Mouse (Mus musculus) gastrocnemius, postnatal 36 days (tissue): ENCODE data around the gene Abhd5. TPM values are rescaled to one million over a fixed set of nuclear protein-coding genes. Genes with fewer than 3 reads are reported as not detected.

Source experiments
- DNase-seq, 2 experiments: peaks; one replicate each; pipeline ENCODE4 v3.0.0; 2022
- intact Hi-C: fragments of 180-260 bp; cut with DNase I; formaldehyde crosslinking; loops from one replicate; pipeline ENCODE4 v1.15.1; 2025
- total RNA-seq, 2 experiments: library from RNA; stranded (reverse); gene quantifications; 2 replicates each; pipeline ENCODE4 v1.2.3; 2021

Abhd5 gene
- total RNA-seq, 2 experiments from 2014 or later, result 36.7 to 37.2 TPM

DNA sequence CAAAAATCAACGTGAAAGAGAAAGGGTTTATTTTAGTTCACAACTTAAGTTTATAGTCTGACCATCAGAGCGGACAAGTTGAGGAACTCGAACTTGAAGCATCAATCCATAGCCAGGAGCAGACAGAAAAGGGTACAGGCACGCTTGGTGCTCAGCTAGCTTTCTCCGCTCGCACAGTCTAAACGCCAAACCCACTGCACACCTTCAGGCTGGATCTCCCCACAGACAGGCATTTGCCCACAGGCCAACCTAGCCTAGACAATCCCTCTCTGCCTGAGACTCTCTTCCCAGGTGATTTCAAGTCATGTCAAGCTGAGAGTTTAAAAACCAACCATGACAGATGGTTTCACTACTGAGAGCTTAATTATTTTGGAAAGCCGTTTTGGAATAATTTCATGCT, 6.8 kb upstream of the Abhd5 start:
- intact Hi-C loops, result no loop called here
- no peak for DNase-seq

DNA sequence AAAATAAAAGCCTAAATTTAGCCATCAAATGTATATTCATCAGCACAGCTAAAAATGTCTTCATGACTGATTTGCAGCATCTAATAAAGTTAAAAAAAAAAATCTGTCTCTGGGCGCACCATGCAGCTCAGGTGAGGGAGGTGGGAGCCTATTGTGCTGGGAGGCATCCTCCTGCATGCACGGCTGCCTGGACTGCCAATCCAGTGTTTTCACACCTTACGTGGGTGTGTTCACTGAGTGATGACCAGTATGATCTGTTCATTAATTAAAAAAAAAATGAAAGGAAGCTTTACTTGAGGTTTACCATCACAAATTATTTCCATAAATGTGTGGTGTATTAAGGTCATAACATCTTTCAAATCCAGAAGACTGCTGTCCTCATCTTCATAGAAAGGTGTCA, 6.1 kb upstream of the Abhd5 start:
- intact Hi-C loops, result no loop called here
- no peak for DNase-seq

DNA sequence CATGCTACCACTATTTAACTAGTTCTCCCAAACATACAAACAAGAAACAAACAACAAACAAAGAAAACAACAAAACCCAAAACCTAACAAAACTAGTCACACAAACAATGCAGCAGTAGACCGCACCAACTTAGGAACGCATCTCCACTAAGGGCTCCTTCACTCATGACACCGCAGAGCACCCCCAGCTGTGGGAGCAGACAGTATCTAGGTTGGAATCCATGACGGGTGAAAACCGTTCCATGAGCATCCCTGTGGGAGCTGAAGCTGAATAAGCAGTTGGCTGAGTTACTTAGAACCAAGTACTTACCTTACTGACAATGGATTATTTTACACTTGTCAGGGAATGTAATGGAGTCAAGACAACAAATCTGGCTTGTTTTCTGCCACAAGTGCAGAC, 5.3 kb upstream of the Abhd5 start:
- no peak for DNase-seq
- intact Hi-C loops, result no loop called here

DNA sequence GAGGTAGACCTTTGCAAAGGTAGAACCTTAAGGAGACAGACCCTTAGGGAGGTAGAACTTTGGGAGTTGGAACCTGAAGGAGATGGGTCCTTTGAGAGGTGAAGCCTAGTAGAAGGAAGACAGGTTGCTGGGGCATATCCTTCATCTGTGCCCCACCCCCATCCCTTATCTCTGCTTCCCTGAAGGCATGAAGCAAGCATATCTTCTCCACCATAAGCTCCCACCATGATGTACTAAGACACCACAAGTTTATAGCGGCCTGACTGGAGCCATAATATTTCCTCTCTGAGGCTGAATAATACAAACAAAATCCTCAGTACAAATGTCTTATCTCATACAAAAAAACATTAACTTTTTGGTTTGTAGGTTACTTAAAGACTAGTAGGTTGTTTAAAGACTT, 3.5 kb upstream of the Abhd5 start:
- DNase-seq, result no peak
- intact Hi-C loops, result no loop called here

DNA sequence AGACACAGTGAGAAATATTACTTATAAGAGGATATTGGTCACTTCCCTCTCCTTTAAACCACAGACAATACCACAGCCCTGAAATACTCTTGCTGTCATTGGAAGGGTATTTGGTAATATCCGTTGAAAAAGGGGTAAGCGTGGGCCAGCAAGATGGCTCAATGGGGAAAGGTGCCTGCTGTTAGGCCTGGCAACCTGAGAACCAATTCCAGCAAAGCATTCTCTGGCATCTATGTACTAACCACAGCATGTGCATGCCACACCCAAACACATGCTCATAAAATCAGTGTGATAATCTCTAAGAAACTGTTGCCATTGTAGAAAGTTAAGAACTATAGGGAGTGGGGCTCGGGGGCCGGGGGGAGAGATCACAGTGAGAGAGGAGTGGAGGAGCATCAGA, 2.1 kb upstream of the Abhd5 start:
- no peak for DNase-seq

GRCm38 (mm10) chr9:122350396-122351130, 845 bp upstream of the Abhd5 start:
- DNase-seq, result no peak
- intact Hi-C loops, result no loop called here

More for the DNA sequence above, 2.1 kb upstream of the Abhd5 start:
- intact Hi-C loops, result no loop called here

DNA sequence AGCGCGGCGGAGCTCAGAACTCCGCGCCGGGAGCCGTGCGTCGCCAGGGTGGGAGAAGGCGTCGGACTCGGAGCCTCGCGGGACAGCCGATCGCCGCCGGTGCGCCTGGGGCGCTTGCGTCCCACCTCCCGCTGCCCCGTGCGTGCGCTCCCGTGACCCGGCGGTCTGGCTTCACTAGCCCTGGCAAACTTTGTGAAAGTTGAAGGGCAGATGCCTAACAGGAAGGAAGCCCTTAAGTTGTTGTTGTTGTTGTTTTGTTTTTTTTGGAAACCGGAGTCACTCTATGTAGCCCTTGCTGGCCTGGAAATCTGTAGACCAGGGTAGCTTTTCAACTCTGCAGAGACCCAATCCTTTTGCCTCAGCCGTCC, 601 bp downstream of the Abhd5 start:
- no peak for DNase-seq
- intact Hi-C loops, result no loop called here

- intact Hi-C loops, result no loop called here
- DNase-seq, result no peak
Observed at GRCm38 (mm10) chr9:122352911-122353310, 1.5 kb downstream of the Abhd5 start.

DNA sequence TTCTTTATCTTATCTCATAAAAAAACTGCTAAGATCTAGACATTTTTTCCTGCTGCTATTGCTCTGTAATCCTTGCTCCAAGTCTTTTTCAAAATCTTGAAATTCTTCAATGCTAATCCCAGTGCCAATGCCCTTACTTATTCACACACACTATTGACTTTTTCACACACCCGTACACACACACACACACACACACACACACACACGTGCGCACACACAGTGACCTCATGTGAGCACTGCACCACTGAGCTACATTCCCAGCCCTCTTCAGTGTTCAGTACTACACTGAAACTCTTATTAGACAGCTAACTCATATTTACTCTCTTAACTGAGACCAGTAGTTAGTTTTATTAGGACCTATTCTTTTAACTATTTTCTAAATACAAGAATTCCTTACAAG, 2.8 kb downstream of the Abhd5 start:
- no peak for DNase-seq
- intact Hi-C loops, result no loop called here

- no peak for DNase-seq
- intact Hi-C loops, result no loop called here
Observed at GRCm38 (mm10) chr9:122357073-122357472, 5.7 kb downstream of the Abhd5 start.

DNA sequence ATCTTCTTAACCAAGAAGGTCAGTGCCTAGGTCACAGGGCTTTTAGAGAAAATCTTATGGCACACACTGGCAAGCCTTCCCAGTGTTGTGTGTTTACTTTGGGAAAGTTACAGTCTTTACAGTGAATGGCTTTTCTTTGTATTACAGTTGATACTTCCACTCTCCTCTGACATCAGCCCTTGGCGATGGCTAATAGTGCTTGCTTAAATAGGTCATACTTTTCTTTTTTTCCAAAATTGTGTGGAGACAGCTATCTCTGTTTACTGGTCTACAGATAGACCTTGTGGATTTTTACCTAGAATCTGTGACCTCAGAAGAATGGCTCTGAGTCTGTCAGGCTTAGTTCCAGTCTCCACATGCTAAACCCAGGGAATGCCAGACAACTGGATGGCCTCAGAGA, 6.2 kb downstream of the Abhd5 start:
- DNase-seq, result no peak
- intact Hi-C loops, result no loop called here

- intact Hi-C loops, result no loop called here
Observed at GRCm38 (mm10) chr9:122364171-122364570, 12.8 kb downstream of the Abhd5 start.

DNA sequence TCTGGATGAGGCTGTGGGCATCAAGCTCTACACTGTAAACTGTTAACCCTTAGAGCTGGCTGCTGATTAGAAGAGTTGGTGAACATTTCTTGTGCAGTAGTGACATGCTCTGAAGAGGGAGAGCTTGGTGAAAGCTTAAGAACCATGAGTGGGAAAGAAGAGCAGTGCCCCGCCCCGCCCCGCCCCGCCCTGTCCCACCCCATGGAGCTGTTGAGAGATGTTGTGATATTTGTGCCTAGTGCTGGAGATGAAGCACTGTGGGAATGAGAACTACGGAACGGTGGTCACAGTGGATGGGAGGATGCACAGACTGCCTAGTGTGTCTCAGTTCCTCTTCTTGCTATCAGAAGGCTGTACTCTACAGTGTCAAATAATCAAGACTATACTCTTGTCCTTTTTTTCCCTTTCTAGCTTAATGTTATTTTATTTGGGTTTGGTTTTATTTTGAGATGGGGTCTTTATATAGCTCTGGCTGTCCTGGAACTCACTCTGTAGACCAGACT, 18.9 kb downstream of the Abhd5 start:
- intact Hi-C loops, result no loop called here

More at GRCm38 (mm10) chr9:122364171-122364570, 12.8 kb downstream of the Abhd5 start:
- no peak for DNase-seq

DNA sequence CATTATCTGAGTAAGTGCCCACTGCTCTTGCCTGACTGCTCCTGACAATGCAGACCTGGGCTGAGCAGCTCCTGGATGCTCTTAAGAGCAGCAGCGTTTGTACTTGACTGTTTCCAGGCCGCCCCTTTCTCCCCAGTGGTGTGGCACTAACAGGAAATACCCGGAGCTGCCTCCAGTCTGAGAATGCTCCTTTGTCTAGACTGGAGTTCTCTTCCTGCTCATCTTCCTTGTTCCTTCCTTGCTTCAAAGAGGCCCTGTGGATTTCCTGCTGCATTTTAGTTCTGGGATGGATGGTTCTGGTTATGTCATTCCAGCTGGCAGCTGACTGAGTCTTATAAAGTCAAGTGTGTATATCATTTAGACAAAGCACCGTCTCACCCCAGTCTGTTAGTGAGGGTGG, 21.1 kb downstream of the Abhd5 start:
- no peak for DNase-seq
- intact Hi-C loops, result no loop called here

More for the DNA sequence above, 18.9 kb downstream of the Abhd5 start:
- DNase-seq, result no peak

DNA sequence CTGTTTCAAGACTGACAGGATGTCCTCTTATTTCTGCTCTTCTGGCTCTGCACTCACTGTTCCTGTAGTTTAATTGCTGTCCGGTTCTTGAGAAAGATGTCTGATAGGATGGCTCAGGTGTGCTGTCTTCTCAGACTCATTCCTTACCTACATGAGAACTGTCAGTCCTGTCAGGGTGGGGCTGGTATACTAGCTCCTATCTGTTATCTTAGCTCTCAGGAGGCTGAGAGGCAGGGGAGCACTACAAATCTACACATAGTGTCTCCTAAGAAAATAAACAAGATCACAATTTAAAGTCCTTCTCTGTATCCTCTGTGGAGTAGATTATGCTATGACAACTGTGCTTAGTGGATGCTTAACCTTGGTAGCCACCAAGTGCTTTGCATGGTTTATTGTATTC, 21.6 kb downstream of the Abhd5 start:
- no peak for DNase-seq
- intact Hi-C loops, result no loop called here

- intact Hi-C loops, result no loop called here
- no peak for DNase-seq
Observed at GRCm38 (mm10) chr9:122378986-122379385, 27.6 kb downstream of the Abhd5 start.

DNA sequence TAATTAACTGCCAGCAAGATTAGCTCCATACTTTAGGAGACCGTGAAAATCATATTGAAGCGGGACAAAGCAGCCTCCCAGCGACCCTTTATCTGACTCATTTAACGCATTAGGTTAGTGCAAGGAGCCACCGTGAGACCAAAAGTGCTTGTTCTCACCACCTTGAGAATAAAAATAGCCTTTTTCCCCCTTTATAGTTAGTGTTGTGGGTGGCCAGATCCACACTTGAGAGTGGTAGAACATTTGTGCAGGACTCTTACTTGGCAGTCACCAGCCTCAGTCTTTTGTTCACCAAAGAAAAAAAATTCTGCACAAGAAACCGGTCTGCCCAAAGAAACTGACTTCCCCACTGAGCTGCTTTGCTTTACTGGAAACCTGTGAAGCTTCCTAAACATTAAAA, 29.6 kb downstream of the Abhd5 start:
- no peak for DNase-seq
- intact Hi-C loops, result no loop called here

DNA sequence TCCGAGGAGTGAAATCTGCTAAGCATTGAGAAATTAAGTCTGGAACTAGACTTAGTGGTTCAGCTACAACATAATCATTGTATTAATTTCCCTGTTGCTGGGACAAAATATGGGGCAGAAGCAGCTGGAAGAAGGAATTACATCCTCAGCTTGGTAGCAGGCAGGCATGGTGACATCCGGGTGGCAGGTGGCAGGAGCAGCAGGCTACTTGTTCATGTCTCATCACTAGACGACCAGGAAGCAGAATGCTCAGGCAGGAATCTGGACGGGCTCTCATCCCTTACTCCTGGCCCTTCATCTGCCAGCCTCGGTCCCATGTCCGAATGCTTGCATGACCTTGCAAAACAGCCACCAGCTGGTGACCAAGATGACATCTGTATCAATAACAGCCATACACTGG, 30.6 kb downstream of the Abhd5 start:
- intact Hi-C loops, result no loop called here
- no peak for DNase-seq

- intact Hi-C loops, result no loop called here
- no peak for DNase-seq
Observed at GRCm38 (mm10) chr9:122386015-122386414, 34.6 kb downstream of the Abhd5 start.

- intact Hi-C loops, result no loop called here
- no peak for DNase-seq
Observed at GRCm38 (mm10) chr9:122389287-122389920, 38.0 kb downstream of the Abhd5 start.

- no peak for DNase-seq
- intact Hi-C loops, result no loop called here
Observed at GRCm38 (mm10) chr9:122395816-122396215, 44.4 kb downstream of the Abhd5 start.

GRCm38 (mm10) chr9:122397156-122397555, 45.7 kb downstream of the Abhd5 start:
- DNase-seq, result no peak
- intact Hi-C loops, result no loop called here
